Comparison of ENCODE assay signal across 8 mouse cellular contexts in genomic region chr14:105733013-105733728, GRCm38 (mm10).
A peak's percentile ranks its signal among the peaks of the same experiment; 100 is the strongest.
DNase-seq lines count a peak whose midpoint lies in the region; ATAC-seq and TF ChIP-seq lines count a peak whose summit lies in the region.

No protein-coding gene starts in this region.

- H3K4me2 ChIP-seq in forebrain, postnatal 0 days (ENCODE audit: low read depth): peak overlapping the region; percentile 57
- H3K4me2 ChIP-seq in hindbrain, embryonic 15.5 days: peak overlapping the region; percentile 67

- H3K27ac ChIP-seq in forebrain, postnatal 0 days (ENCODE audit: low read depth, low read length): peak overlapping the region; percentile 83
- H3K27ac ChIP-seq in hindbrain, embryonic 15.5 days (replicated peaks): peak overlapping the region; percentile 77
- peak overlapping the region; percentile 60 for H3K27ac ChIP-seq in macrophage

- H3K4me1 ChIP-seq in forebrain, postnatal 0 days (ENCODE audit: insufficient read depth): peaks cover 29% of the 10 kb centered on the region
- H3K4me1 ChIP-seq in hindbrain, embryonic 15.5 days (replicated peaks): peaks cover 31% of the 10 kb centered on the region

- peak; percentile 61 for DNase-seq in ZHBTc4 (ENCODE audit: low read depth, low spot score)
- peak; percentile 37 for DNase-seq in cerebellum, adult 11-12 months
- DNase-seq in forebrain, postnatal 0 days: peak; percentile 75
- DNase-seq in left cerebral cortex, postnatal 25 days (ENCODE audit: low spot score in 2 of 2): peak; percentile 47 to 70
- peak; percentile 72 for DNase-seq in skeletal muscle tissue, adult 2 months (ENCODE audit: low read depth, low spot score)

- no peaks in the 10 kb centered on the region for H3K9me3 ChIP-seq in forebrain, postnatal 0 days (ENCODE audit: low read length)
- no peaks in the 10 kb centered on the region for H3K9me3 ChIP-seq in hindbrain, embryonic 15.5 days

- H3K27me3 ChIP-seq in forebrain, postnatal 0 days (ENCODE audit: insufficient read depth, low read length): no peaks in the 10 kb centered on the region
- H3K27me3 ChIP-seq in hindbrain, embryonic 15.5 days: no peaks in the 10 kb centered on the region

- peak; percentile 49 for ATAC-seq in forebrain, postnatal 0 days
- peak; percentile 74 for ATAC-seq in hindbrain, embryonic 15.5 days (ENCODE audit: low FRiP score, low read depth)
- ATAC-seq in activated CD4-positive, CD25-positive, alpha-beta regulatory T cell, adult 4 months: no peak

- peak overlapping the region; percentile 33 for H3K4me3 ChIP-seq in forebrain, postnatal 0 days (ENCODE audit: low read depth, low read length)
- H3K4me3 ChIP-seq in hindbrain, embryonic 15.5 days: peak overlapping the region; percentile 35
- H3K4me3 ChIP-seq in macrophage (ENCODE audit: inconsistent target): peak overlapping the region; percentile 11

- 4% methylated on average over 12 of the region's 12 CpGs for WGBS in forebrain, postnatal 0 days
- 6% methylated on average over 12 of the region's 12 CpGs for WGBS in hindbrain, embryonic 15.5 days
- WGBS in macrophage (ENCODE audit: missing documents): 29% methylated on average over 12 of the region's 12 CpGs

- intact Hi-C loops in left cerebral cortex, postnatal 25 days (cut with DNase I): loop anchor here (2.0 to 10.0 kb wide), 6 partner anchors 56 to 772 kb away; no protein-coding TSS in a partner anchor

- no peaks in the 10 kb centered on the region for H3K36me3 ChIP-seq in forebrain, postnatal 0 days (ENCODE audit: insufficient read depth)
- no peaks in the 10 kb centered on the region for H3K36me3 ChIP-seq in hindbrain, embryonic 15.5 days
- H3K36me3 ChIP-seq in macrophage (ENCODE audit: inconsistent target): no peaks in the 10 kb centered on the region

- no peaks in the 10 kb centered on the region for H3K79me2 ChIP-seq in macrophage (ENCODE audit: inconsistent target)

- H3K9ac ChIP-seq in forebrain, postnatal 0 days: no peak overlapping the region
- H3K9ac ChIP-seq in hindbrain, embryonic 15.5 days: peak overlapping the region; percentile 36; the same call in 1 of the 2 replicates

- no peak for TF ChIP-seq CTCF in forebrain, postnatal 0 days (IDR thresholded peaks at IDR 0.05; ENCODE audit: low read depth)
